Mouse (Mus musculus): ENCODE results near the gene Enho. TPM values are rescaled to one million over a fixed set of nuclear protein-coding genes. Genes with fewer than 3 reads are reported as not detected.
"Not testable (repeated sequence)": the region's sequence is repeated elsewhere in the genome, so short reads cannot be mapped to it uniquely, and the experiment has no call there.

The Enho gene
- 167 and 217 TPM in 2 replicates for total RNA-seq (2014; rRNA removed)
- 146 and 157 TPM in 2 replicates for polyA plus RNA-seq (2015; fragmentation: Nextera tagmentation; extraction: Ambion mirVana)

DNA sequence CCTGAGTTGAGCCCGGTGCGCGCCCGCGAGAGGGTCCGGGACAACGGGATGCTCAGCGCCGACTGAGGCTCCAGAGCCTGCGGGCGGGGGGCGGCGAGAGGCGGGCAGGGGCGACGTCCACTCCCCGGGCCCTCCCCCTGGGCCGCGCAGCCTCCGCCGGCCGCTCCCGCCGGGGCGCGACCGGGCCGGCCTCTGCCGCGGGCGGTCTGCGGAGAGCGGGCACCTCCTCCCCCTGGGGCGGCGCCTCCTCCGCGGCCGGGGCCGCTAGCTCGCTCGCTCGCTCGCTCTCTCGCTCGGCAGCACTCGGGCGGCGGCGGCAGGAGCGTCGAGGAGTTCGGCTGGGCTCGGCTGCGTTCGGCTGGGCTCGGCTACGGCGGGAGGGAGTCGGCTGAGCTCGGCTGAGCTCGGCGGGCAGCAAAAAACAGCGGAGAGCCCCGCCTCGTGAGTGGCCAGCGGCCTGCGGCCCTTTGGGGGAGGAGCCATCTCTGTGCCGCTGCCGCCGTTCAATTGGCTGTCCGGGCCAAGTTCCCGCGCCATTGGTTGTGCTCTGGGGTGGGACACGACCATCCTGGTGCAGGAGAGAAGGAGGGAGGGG lies at the start of gene Enho:
Gene Enho, minus strand, starts transcription at position 412 of the 595 bp plus-strand sequence.
- H3K4me2 ChIP-seq (ENCODE audit: low read depth, low read length, poor library complexity, severe bottlenecking) = peak within 1 kb of the TSS; percentile 64
- TF ChIP-seq CTCF (IDR thresholded peaks at IDR 0.05) = no peak
- H3K4me1 ChIP-seq (ENCODE audit: insufficient read depth, low read length) = peaks cover 17% of the 10 kb centered on the region
- H3K36me3 ChIP-seq (ENCODE audit: insufficient read depth, low read length) = peaks cover 4% of the 10 kb centered on the region; the same call in 1 of the 2 replicates
- DNase-seq (ENCODE audit: low spot score) = peak; percentile 96
- H3K27me3 ChIP-seq (ENCODE audit: insufficient read depth, low read length) = no peaks in the 10 kb centered on the region
- ATAC-seq (ENCODE audit: low FRiP score) = peak; percentile 90
- under 1% methylated on average over 54 of the region's 74 CpGs for WGBS
- peak within 1 kb of the TSS; percentile 48 for H3K4me3 ChIP-seq (ENCODE audit: low read depth, low read length)
- no peaks in the 10 kb centered on the region for H3K9me3 ChIP-seq (ENCODE audit: low read length)
- H3K9ac ChIP-seq (replicated peaks; ENCODE audit: low read length, poor library complexity, severe bottlenecking) = peak within 1 kb of the TSS; percentile 86
- peak within 1 kb of the TSS; percentile 81 for H3K27ac ChIP-seq (ENCODE audit: low read depth, low read length)

DNA sequence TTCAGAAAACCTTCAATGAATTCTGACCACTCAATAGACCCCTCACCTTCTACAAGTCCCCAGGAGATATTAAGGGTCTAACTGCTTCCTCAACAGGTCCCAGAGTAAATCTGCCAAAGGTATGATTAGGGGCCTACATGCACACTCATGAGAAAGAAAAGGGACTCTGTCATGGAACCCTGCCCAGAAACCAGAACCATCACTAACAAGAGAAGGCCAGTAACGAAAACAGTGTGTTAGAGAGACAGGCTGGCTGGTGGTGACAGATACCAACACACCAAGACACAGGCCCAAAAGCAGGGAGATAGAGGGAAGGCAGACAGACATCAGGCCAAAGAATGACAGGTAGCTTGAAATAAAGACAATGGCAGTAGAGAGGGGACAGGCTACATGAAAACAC lies 48.4 kb upstream of the Enho start:
- not testable (repeated sequence) for DNase-seq (ENCODE audit: low spot score); H3K4me3 ChIP-seq (ENCODE audit: low read depth, low read length)
- WGBS = 41% methylated on average over 1 of the region's 1 CpGs

DNA sequence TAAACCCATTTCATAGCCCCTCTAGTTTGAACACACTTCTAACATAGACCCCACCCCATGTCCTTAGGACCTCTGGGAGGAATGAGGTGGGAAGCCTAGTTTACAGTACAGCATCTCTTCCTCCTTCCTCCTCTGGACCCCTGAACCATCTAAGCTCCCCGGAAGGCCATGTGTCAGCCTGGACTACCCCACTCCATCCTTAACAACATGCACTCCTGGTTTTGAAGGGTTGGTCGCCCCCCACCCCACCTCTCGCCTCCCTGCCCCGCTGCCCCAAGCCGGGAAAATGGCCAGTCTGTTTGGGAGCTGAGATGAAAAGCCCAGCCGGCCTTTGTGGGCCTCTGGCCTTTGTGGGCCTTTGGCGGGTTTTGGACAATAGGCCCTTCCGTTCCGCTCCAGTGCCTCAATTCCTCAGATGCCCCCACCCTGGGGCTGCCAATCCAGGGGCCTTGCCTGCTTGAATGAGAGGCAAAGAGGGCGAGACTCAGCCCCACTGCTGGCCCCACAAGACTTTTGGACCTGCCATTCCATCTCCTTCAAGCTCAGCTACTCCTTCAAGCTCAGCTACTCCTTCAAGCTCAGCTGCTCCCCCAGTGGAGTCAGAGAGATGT lies 45.9 kb upstream of the Enho start:
- not testable (repeated sequence) for H3K36me3 ChIP-seq (ENCODE audit: insufficient read depth, low read length); ATAC-seq (ENCODE audit: low FRiP score); H3K4me2 ChIP-seq (ENCODE audit: low read depth, low read length, poor library complexity, severe bottlenecking); H3K4me1 ChIP-seq (ENCODE audit: insufficient read depth, low read length); H3K27ac ChIP-seq (ENCODE audit: low read depth, low read length); H3K27me3 ChIP-seq (ENCODE audit: insufficient read depth, low read length); H3K9me3 ChIP-seq (ENCODE audit: low read length); H3K4me3 ChIP-seq (ENCODE audit: low read depth, low read length); DNase-seq (ENCODE audit: low spot score); H3K9ac ChIP-seq (replicated peaks; ENCODE audit: low read length, poor library complexity, severe bottlenecking)
- WGBS = 32% methylated on average over 9 of the region's 10 CpGs

More for the DNA sequence above, 48.4 kb upstream of the Enho start:
- not testable (repeated sequence) for H3K4me1 ChIP-seq (ENCODE audit: insufficient read depth, low read length); H3K27ac ChIP-seq (ENCODE audit: low read depth, low read length); H3K9ac ChIP-seq (replicated peaks; ENCODE audit: low read length, poor library complexity, severe bottlenecking); H3K27me3 ChIP-seq (ENCODE audit: insufficient read depth, low read length); H3K36me3 ChIP-seq (ENCODE audit: insufficient read depth, low read length); ATAC-seq (ENCODE audit: low FRiP score); H3K4me2 ChIP-seq (ENCODE audit: low read depth, low read length, poor library complexity, severe bottlenecking); H3K9me3 ChIP-seq (ENCODE audit: low read length)

DNA sequence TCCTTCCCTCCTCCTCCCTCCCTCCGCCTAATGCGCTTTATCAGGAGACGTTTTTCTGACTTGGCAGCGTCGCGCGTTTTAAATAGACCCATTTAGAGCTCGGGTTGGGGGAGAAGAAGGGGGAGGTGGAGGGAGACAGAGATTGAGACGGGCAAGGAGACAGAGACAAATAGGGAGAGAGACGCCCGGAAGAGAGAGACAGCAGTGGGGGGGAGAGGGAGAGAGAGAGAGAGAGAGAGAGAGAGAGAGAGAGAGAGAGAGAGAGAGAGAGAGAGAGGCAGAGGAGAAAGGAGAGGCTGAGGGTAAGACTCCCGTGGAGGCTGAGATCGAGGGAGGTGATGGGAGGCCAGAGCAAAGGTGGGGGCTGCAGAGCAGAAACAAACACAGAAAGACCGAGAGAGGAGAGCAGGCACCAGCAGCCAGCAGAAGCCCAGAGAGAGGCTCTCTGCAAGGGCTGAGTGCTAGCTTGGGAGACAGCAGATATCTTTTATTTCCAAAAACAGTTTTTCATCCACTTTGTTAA lies 44.9 kb upstream of the Enho start:
- H3K27me3 ChIP-seq (ENCODE audit: insufficient read depth, low read length); H3K9ac ChIP-seq (replicated peaks; ENCODE audit: low read length, poor library complexity, severe bottlenecking); H3K4me2 ChIP-seq (ENCODE audit: low read depth, low read length, poor library complexity, severe bottlenecking); H3K4me1 ChIP-seq (ENCODE audit: insufficient read depth, low read length); H3K4me3 ChIP-seq (ENCODE audit: low read depth, low read length); DNase-seq (ENCODE audit: low spot score); ATAC-seq (ENCODE audit: low FRiP score); H3K9me3 ChIP-seq (ENCODE audit: low read length); H3K36me3 ChIP-seq (ENCODE audit: insufficient read depth, low read length); H3K27ac ChIP-seq (ENCODE audit: low read depth, low read length): not testable (repeated sequence)
- WGBS = 9% methylated on average over 10 of the region's 14 CpGs

DNA sequence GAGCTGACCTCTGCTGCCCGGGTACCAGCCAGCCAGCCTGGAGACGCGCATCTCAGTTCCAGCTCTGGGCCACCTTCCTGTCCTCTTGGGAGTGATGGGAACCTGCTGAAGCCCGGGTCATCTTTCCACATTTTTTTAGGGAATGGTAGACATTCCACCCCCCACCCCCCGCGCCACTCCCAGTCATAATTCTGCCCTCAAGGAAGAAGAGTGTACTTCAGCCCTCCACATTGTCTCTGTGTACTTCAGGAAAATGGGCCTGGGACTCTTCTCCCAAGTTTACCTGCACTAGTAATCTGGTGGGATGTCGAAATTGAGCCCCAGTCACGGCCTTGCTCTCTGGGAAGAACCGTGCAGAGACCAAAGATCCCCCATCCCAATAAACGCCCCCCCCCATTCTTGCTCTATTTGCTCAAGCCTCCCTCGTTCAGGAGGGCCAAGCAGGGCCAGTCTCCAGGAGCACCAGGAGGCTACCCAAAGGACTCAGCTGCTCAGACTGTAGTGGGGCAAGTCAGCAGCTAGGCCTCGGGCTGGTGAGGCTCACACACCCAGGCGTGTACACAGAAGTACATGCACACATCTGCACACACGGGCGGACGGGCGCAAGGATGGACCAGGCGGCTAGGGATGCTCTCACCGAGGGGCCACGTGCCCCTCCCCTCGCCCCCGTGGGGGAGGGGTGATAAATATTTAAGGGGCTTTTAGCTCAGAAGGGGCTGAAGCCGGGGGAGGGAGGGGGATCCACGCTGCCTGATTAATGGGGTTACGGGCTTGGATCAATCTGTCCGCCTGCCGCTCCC lies 44.2 kb upstream of the Enho start:
- H3K9me3 ChIP-seq (ENCODE audit: low read length); H3K9ac ChIP-seq (replicated peaks; ENCODE audit: low read length, poor library complexity, severe bottlenecking); DNase-seq (ENCODE audit: low spot score); H3K4me1 ChIP-seq (ENCODE audit: insufficient read depth, low read length); H3K27me3 ChIP-seq (ENCODE audit: insufficient read depth, low read length); H3K4me3 ChIP-seq (ENCODE audit: low read depth, low read length); H3K27ac ChIP-seq (ENCODE audit: low read depth, low read length); H3K36me3 ChIP-seq (ENCODE audit: insufficient read depth, low read length): not testable (repeated sequence)
- H3K4me2 ChIP-seq (ENCODE audit: low read depth, low read length, poor library complexity, severe bottlenecking) = peak overlapping the region; percentile 39; the same call in 1 of the 2 replicates
- ATAC-seq (ENCODE audit: low FRiP score) = peak; percentile 28; the same call in 1 of the 2 replicates
- 7% methylated on average over 20 of the region's 27 CpGs for WGBS

DNA sequence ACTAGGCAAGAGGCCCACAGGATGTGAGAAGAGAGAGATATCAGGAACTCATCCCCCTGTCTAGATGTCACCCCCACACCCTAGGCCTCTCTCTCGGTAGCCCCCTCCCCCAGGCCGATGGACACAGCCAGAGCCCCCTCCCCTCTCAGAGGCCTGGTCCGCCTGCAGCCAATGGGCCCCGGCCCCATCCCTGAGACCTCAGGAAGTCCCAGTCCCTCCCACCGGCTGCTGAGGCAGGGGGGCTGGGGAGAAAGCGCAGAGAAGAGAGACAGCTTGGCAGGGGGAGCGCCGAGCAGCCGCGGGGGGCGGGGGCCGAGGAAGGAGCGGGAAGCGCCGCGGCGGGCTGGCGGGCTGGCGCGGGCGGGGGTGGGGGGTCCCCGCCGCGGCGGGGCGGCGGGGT lies 43.2 kb upstream of the Enho start:
- not testable (repeated sequence) for H3K9ac ChIP-seq (replicated peaks; ENCODE audit: low read length, poor library complexity, severe bottlenecking); DNase-seq (ENCODE audit: low spot score); H3K27ac ChIP-seq (ENCODE audit: low read depth, low read length); H3K9me3 ChIP-seq (ENCODE audit: low read length); H3K36me3 ChIP-seq (ENCODE audit: insufficient read depth, low read length); H3K27me3 ChIP-seq (ENCODE audit: insufficient read depth, low read length); H3K4me1 ChIP-seq (ENCODE audit: insufficient read depth, low read length)
- H3K4me2 ChIP-seq (ENCODE audit: low read depth, low read length, poor library complexity, severe bottlenecking) = peak overlapping the region; percentile 36; the same call in 1 of the 2 replicates
- no CpG with 5 or more reads among the region's 27 CpGs for WGBS
- peak; percentile 31 for ATAC-seq (ENCODE audit: low FRiP score)
- H3K4me3 ChIP-seq (ENCODE audit: low read depth, low read length) = peak overlapping the region; percentile 16; the same call in 1 of the 2 replicates
